Mouse (Mus musculus): ENCODE results near the gene Shb. TPM values are rescaled to one million over a fixed set of nuclear protein-coding genes. Genes with fewer than 3 reads are reported as not detected.

Shb gene
- total and polyA plus RNA-seq, 2 experiments from 2014 or later = 8.6 to 32.6 TPM

GRCm38 (mm10) chr4:45408427-45409132, 123.7 kb downstream of the Shb start, which contains the start of gene Slc25a51:
Gene Slc25a51, minus strand, starts transcription at chr4:45408766.
- ATAC-seq (peak; percentile 95), DNase-seq (peak; percentile 95)
- under 1% methylated on average over 60 of the region's 67 CpGs for WGBS
- Histone ChIP-seq H3K27me3 (ENCODE audit: insufficient read depth, low read length) (no peaks in the 10 kb centered on the region), H3K4me3 (ENCODE audit: low read depth, low read length) (peak within 1 kb of the TSS; percentile 98), H3K9ac (peak within 1 kb of the TSS; percentile 99), H3K36me3 (ENCODE audit: insufficient read depth) (peaks cover 9% of the 10 kb centered on the region), H3K9me3 (ENCODE audit: low read length) (no peaks in the 10 kb centered on the region), H3K4me1 (ENCODE audit: insufficient read depth) (0 out of 2 replicates have a peak, but pooled peaks cover 14% of the 10 kb centered on the region), H3K27ac (ENCODE audit: low read depth, low read length) (peak within 1 kb of the TSS; percentile 95), H3K4me2 (ENCODE audit: low read depth) (peak within 1 kb of the TSS; percentile 68)
- no peak for TF ChIP-seq CTCF (IDR thresholded peaks at IDR 0.05; ENCODE audit: low read depth)

- peak overlapping the region; percentile 98 for H3K4me3 ChIP-seq (ENCODE audit: low read depth, low read length)
- H3K4me2 ChIP-seq (ENCODE audit: low read depth) = peak overlapping the region; percentile 68
- peaks cover 17% of the 10 kb centered on the region for H3K36me3 ChIP-seq (ENCODE audit: insufficient read depth)
- WGBS = 2% methylated on average over 19 of the region's 19 CpGs
- peak overlapping the region; percentile 99 for H3K9ac ChIP-seq
- H3K4me1 ChIP-seq (ENCODE audit: insufficient read depth) = 0 out of 2 replicates have a peak, but pooled peaks cover 14% of the 10 kb centered on the region
- no peak; the same call in 1 of the 2 replicates for ATAC-seq
- TF ChIP-seq CTCF (IDR thresholded peaks at IDR 0.05; ENCODE audit: low read depth) = no peak
- H3K27me3 ChIP-seq (ENCODE audit: insufficient read depth, low read length) = no peaks in the 10 kb centered on the region
- peak overlapping the region; percentile 95 for H3K27ac ChIP-seq (ENCODE audit: low read depth, low read length)
- peak; percentile 48 for DNase-seq
- H3K9me3 ChIP-seq (ENCODE audit: low read length) = no peaks in the 10 kb centered on the region
Measured at GRCm38 (mm10) chr4:45407703-45408334, 124.5 kb downstream of the Shb start.

- H3K9me3 ChIP-seq (ENCODE audit: low read length) = no peaks in the 10 kb centered on the region
- ATAC-seq (no peak), DNase-seq (no peak)
- TF ChIP-seq CTCF (IDR thresholded peaks at IDR 0.05; ENCODE audit: low read depth) = no peak
- peak overlapping the region; percentile 99 for H3K9ac ChIP-seq
- H3K4me2 ChIP-seq (ENCODE audit: low read depth) = peak overlapping the region; percentile 68
- peaks cover 21% of the 10 kb centered on the region for H3K36me3 ChIP-seq (ENCODE audit: insufficient read depth)
- no peak overlapping the region for H3K27ac ChIP-seq (ENCODE audit: low read depth, low read length)
- 0 out of 2 replicates have a peak, but pooled peaks cover 14% of the 10 kb centered on the region for H3K4me1 ChIP-seq (ENCODE audit: insufficient read depth)
- WGBS = 53% methylated on average over 5 of the region's 5 CpGs
- no peaks in the 10 kb centered on the region for H3K27me3 ChIP-seq (ENCODE audit: insufficient read depth, low read length)
- peak overlapping the region; percentile 98 for H3K4me3 ChIP-seq (ENCODE audit: low read depth, low read length)
Measured at GRCm38 (mm10) chr4:45407001-45407702, 125.1 kb downstream of the Shb start.

- no peak for ATAC-seq
- H3K4me1 ChIP-seq (ENCODE audit: insufficient read depth) = 0 out of 2 replicates have a peak, but pooled peaks cover 14% of the 10 kb centered on the region
- no peak overlapping the region for H3K27ac ChIP-seq (ENCODE audit: low read depth, low read length)
- WGBS = 68% methylated on average over 7 of the region's 7 CpGs
- no peak overlapping the region for H3K4me3 ChIP-seq (ENCODE audit: low read depth, low read length)
- peaks cover 25% of the 10 kb centered on the region for H3K36me3 ChIP-seq (ENCODE audit: insufficient read depth)
- DNase-seq = no peak
- H3K27me3 ChIP-seq (ENCODE audit: insufficient read depth, low read length) = no peaks in the 10 kb centered on the region
- no peak for TF ChIP-seq CTCF (IDR thresholded peaks at IDR 0.05; ENCODE audit: low read depth)
- no peaks in the 10 kb centered on the region for H3K9me3 ChIP-seq (ENCODE audit: low read length)
- H3K4me2 ChIP-seq (ENCODE audit: low read depth) = peak overlapping the region; percentile 68
- no peak overlapping the region for H3K9ac ChIP-seq
Measured at GRCm38 (mm10) chr4:45406397-45406796, 125.9 kb downstream of the Shb start.

GRCm38 (mm10) chr4:45405315-45405714, 127.0 kb downstream of the Shb start:
- ATAC-seq (no peak), DNase-seq (no peak)
- Histone ChIP-seq H3K27me3 (ENCODE audit: insufficient read depth, low read length) (no peaks in the 10 kb centered on the region), H3K4me3 (ENCODE audit: low read depth, low read length) (no peak overlapping the region), H3K4me2 (ENCODE audit: low read depth) (no peak overlapping the region), H3K9ac (no peak overlapping the region), H3K36me3 (ENCODE audit: insufficient read depth) (peaks cover 27% of the 10 kb centered on the region), H3K27ac (ENCODE audit: low read depth, low read length) (no peak overlapping the region), H3K4me1 (ENCODE audit: insufficient read depth) (0 out of 2 replicates have a peak, but pooled peaks cover 14% of the 10 kb centered on the region), H3K9me3 (ENCODE audit: low read length) (no peaks in the 10 kb centered on the region)
- WGBS = 84% methylated on average over 7 of the region's 7 CpGs
- no peak for TF ChIP-seq CTCF (IDR thresholded peaks at IDR 0.05; ENCODE audit: low read depth)

- H3K4me3 ChIP-seq (ENCODE audit: low read depth, low read length) = no peak overlapping the region
- WGBS = 92% methylated on average over 7 of the region's 7 CpGs
- no peak for TF ChIP-seq CTCF (IDR thresholded peaks at IDR 0.05; ENCODE audit: low read depth)
- no peaks in the 10 kb centered on the region for H3K9me3 ChIP-seq (ENCODE audit: low read length)
- DNase-seq = no peak
- ATAC-seq = no peak
- H3K4me2 ChIP-seq (ENCODE audit: low read depth) = no peak overlapping the region
- no peak overlapping the region for H3K9ac ChIP-seq
- H3K36me3 ChIP-seq (ENCODE audit: insufficient read depth) = peaks cover 37% of the 10 kb centered on the region
- 0 out of 2 replicates have a peak, but pooled peaks cover 14% of the 10 kb centered on the region for H3K4me1 ChIP-seq (ENCODE audit: insufficient read depth)
- H3K27ac ChIP-seq (ENCODE audit: low read depth, low read length) = no peak overlapping the region
- no peaks in the 10 kb centered on the region for H3K27me3 ChIP-seq (ENCODE audit: insufficient read depth, low read length)
Measured at GRCm38 (mm10) chr4:45404086-45404485, 128.2 kb downstream of the Shb start.

All from forebrain, postnatal 0 days (tissue).